Mouse (Mus musculus) neural tube, embryonic 10.5 days (tissue): Measurements from ENCODE around the gene Atp6ap1.

ENCODE experiments used
- DNase-seq: peaks from one replicate; pipeline ENCODE4 v3.0.0-alpha.2; 2017; ENCODE audit warnings: low spot score; ENCODE audit errors: extremely low spot score

Atp6ap1 gene

GRCm38 (mm10) chrX:74299721-74300120 lies 2.8 kb downstream of the Atp6ap1 start:
- no peak for DNase-seq

GRCm38 (mm10) chrX:74304867-74305700 lies 8.2 kb downstream of the Atp6ap1 start, which contains the start of gene Gdi1:
Gene Gdi1 (plus strand): TSS chrX:74304998.
- peak; percentile 83 for DNase-seq

GRCm38 (mm10) chrX:74312540-74313464 lies 15.9 kb downstream of the Atp6ap1 start, which contains the start of gene Fam50a:
Gene Fam50a (plus strand): TSS chrX:74313033.
- DNase-seq = peak; percentile 71

- DNase-seq = peak; percentile 76
These were observed 31.8 kb downstream of the Atp6ap1 start, which contains the start of gene Plxna3 for GRCm38 (mm10) chrX:74328725-74329161. Gene Plxna3 (plus strand): TSS chrX:74329066.

GRCm38 (mm10) chrX:74329215-74329671 lies 32.3 kb downstream of the Atp6ap1 start:
- DNase-seq = no peak

GRCm38 (mm10) chrX:74330166-74330930 lies 33.5 kb downstream of the Atp6ap1 start:
- DNase-seq = no peak

GRCm38 (mm10) chrX:74352645-74353466 lies 56.0 kb downstream of the Atp6ap1 start:
- peak; percentile 16 for DNase-seq

- DNase-seq = peak; percentile 58
These were observed 56.5 kb downstream of the Atp6ap1 start, which contains the start of gene Lage3 for GRCm38 (mm10) chrX:74353467-74353770. Gene Lage3 (minus strand): TSS chrX:74353618.
